Mouse (Mus musculus): ENCODE data around the gene Slc17a5. TPM values are rescaled to one million over a fixed set of nuclear protein-coding genes. Genes with fewer than 3 reads are reported as not detected.

Slc17a5 gene
- 8.4 and 10.0 TPM in 2 replicates for polyA plus RNA-seq (2012; rRNA removed)

GRCm38 (mm10) chr9:78587914-78588313 lies at the start of gene Slc17a5:
TSS of gene Slc17a5 (minus strand) at chr9:78588041.

GRCm38 (mm10) chr9:78615401-78616021 lies 27.7 kb upstream of the Slc17a5 start, which contains the start of gene Cd109:
TSS of gene Cd109 (plus strand) at chr9:78615546.

GRCm38 (mm10) chr9:78488890-78489420 lies 98.9 kb downstream of the Slc17a5 start, which contains the start of gene Eef1a1:
TSS of gene Eef1a1 (minus strand) at chr9:78489151.

Other genes starting within 250 kb of the Slc17a5 start
- 0.45 TPM in 1 of 2 replicates, not detected in the other for gene Gsta2, start 232.3 kb downstream of the Slc17a5 start, polyA plus RNA-seq (2012; rRNA removed)
- gene Dppa5a, start 219.9 kb downstream of the Slc17a5 start, polyA plus RNA-seq (2012; rRNA removed) = 2.7 and 3.9 TPM in 2 replicates
- 4.0 and 4.2 TPM in 2 replicates for gene Ooep, start 209.3 kb downstream of the Slc17a5 start, polyA plus RNA-seq (2012; rRNA removed)
- gene Ddx43, start 192.3 kb downstream of the Slc17a5 start, polyA plus RNA-seq (2012; rRNA removed) = 0.45 and 0.70 TPM in 2 replicates
- gene Cgas, start 144.8 kb downstream of the Slc17a5 start, polyA plus RNA-seq (2012; rRNA removed) = 1.0 and 1.4 TPM in 2 replicates
- 22.5 and 24.9 TPM in 2 replicates for gene Mto1, start 139.8 kb downstream of the Slc17a5 start, polyA plus RNA-seq (2012; rRNA removed)
- gene Gm17324, start 139.3 kb downstream of the Slc17a5 start, polyA plus RNA-seq (2012; rRNA removed) = 0.36 and 0.55 TPM in 2 replicates
- gene Eef1a1, start 98.9 kb downstream of the Slc17a5 start, polyA plus RNA-seq (2012; rRNA removed) = 7,481 and 7,611 TPM in 2 replicates
- gene Cd109, start 27.5 kb upstream of the Slc17a5 start, polyA plus RNA-seq (2012; rRNA removed) = 2.1 and 3.0 TPM in 2 replicates